Mouse (Mus musculus) embryonic facial prominence, embryonic 11.5 days (tissue): ENCODE data around the gene Csrnp1. TPM values are rescaled to one million over a fixed set of nuclear protein-coding genes. Genes with fewer than 3 reads are reported as not detected.
A peak's percentile ranks its signal among the peaks of the same experiment; 100 is the strongest.

Experiments
- ATAC-seq: fragments of 200-750 bp; cut with Nextera tagmentation; replicated peaks from 2 replicates; pipeline ENCODE4 v1.8.0; 2017; ENCODE audit warnings: low read depth; ENCODE audit not compliant: insufficient number of reproducible peaks, low FRiP score, low TSS enrichment
- DNase-seq: peaks from one replicate; pipeline ENCODE4 v3.0.0-alpha.2; 2015; ENCODE audit warnings: low spot score
- H3K27ac ChIP-seq: fragments of 300-500 bp; sonication (generic); replicated peaks from 2 replicates; pipeline ENCODE4 v1.5.1; 2014; ENCODE audit warnings: mild to moderate bottlenecking, low read depth, low read length, control low read depth
- H3K27me3 ChIP-seq: fragments of 300-500 bp; sonication (generic); 2 replicates; pipeline ENCODE4 v1.6.1; 2014; ENCODE audit warnings: mild to moderate bottlenecking, low read length, moderate library complexity, mixed read lengths; ENCODE audit not compliant: control insufficient read depth, insufficient read depth
- H3K36me3 ChIP-seq: fragments of 300-500 bp; sonication (generic); replicated peaks from 2 replicates; pipeline ENCODE4 v1.6.1; 2014; ENCODE audit warnings: low read depth, mild to moderate bottlenecking, low read length, moderate library complexity, mixed read lengths; ENCODE audit not compliant: control insufficient read depth, insufficient read depth
- H3K4me1 ChIP-seq: fragments of 300-500 bp; sonication (generic); 2 replicates; pipeline ENCODE4 v1.6.1; 2014; ENCODE audit warnings: low read length, mixed read lengths; ENCODE audit not compliant: control insufficient read depth, insufficient read depth
- H3K4me2 ChIP-seq: fragments of 300-500 bp; sonication (generic); 2 replicates; pipeline ENCODE4 v1.6.1; 2014; ENCODE audit warnings: low read depth, mild to moderate bottlenecking, control low read depth, low read length, moderate library complexity
- H3K4me3 ChIP-seq: fragments of 300-500 bp; sonication (generic); 2 replicates; pipeline ENCODE4 v1.5.1; 2014; ENCODE audit warnings: low read depth, low read length, control low read depth
- H3K9ac ChIP-seq: fragments of 300-500 bp; sonication (generic); replicated peaks from 2 replicates; pipeline ENCODE4 v1.6.1; 2014; ENCODE audit warnings: mild to moderate bottlenecking, control low read depth, low read length
- H3K9me3 ChIP-seq: fragments of 300-500 bp; sonication (generic); replicated peaks from 2 replicates; pipeline ENCODE4 v1.6.1; 2016; ENCODE audit warnings: mild to moderate bottlenecking, low read length, inconsistent platforms, mixed read lengths; ENCODE audit not compliant: control insufficient read depth
- WGBS: fragments of 180-500 bp; shearing (Covaris S2); extraction: QIAGEN DNeasy Blood & Tissue Kit; methylation state at CpG from one replicate; pipeline ENCODE4 v1.1.7; 2014; 5-methylcytosine and 5-hydroxymethylcytosine counted together
- polyA plus RNA-seq: library from polyadenylated mRNA; unstranded; fragments of >200 nt; fragmentation: Nextera tagmentation; extraction: Ambion mirVana; gene quantifications from 2 replicates; pipeline ENCODE4 v1.2.1, GENCODE M21; 2014

Csrnp1 gene
- polyA plus RNA-seq, 1 experiment from 2014 or later, result 2.1 TPM

DNA sequence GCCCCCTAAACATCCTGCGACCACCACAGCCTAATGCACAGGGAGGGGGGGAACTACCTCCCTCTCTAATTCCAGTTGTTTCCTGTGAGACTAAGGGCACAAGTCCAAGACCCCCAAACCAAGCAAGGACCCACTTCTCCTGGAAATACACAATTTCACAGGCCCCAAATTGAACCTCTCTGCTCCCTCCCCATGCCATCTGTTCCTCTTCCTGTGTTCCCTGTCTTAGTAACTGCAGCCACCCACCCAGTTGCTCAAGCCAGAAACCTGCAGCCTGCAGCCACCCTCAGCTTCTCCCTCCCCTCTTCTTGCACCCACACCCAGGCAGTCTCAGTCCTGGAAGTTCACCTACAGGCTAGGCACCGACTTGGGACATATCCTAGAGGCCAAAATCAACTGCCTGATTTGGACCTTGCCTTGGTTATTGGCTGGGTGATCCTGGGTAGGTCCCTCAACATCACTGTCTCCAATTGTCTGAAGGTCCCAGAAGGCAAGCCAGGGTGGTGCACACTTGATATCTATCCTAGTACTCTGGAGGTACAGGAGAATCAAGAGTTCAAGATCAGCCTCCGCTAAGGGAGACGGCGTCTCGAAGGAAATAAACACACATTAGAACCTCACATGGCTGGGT lies 5.5 kb downstream of the Csrnp1 start:
- Histone ChIP-seq H3K4me2 (no peak overlapping the region), H3K9me3 (no peaks in the 10 kb centered on the region), H3K4me1 (peaks cover 26% of the 10 kb centered on the region), H3K4me3 (no peak overlapping the region), H3K27ac (0 out of 2 replicates have a peak overlapping the region, but pooled peaks have one; percentile 20), H3K27me3 (no peaks in the 10 kb centered on the region), H3K9ac (no peak overlapping the region), H3K36me3 (no peaks in the 10 kb centered on the region)
- no peak for ATAC-seq
- WGBS, result 83% methylated on average over 6 of the region's 6 CpGs
- no peak for DNase-seq

DNA sequence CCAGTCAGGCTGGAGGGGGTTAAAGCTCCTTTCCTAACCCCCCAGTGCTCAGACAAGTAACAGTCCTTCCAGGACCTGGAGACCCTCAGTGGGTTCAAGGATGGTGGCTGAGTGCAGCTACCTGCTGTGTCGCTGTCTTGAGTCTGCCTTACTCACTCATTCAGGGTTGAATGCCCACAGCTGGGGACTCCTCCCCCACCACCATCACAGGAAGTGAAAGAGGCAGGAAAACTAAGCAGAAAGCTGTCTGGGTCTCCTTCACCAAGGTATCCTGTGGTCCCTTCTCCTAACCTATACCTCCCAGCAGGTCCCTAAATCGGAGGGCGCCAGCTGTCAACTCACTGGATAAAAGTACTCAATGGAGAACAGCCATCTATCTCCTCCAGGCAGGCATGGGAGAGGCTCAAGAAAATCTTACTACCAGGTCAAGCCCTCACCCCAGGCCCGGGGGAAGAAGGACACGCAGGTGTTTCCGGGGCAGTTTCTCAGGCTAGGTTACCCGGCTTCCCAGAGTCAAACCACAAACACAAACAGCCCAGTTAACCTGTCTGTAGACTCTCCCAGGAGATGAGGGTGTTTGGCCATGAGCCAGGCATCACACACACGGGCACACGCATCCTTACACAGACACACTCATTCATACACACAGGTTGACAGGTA lies 6.2 kb downstream of the Csrnp1 start:
- Histone ChIP-seq H3K9ac (no peak overlapping the region), H3K36me3 (no peaks in the 10 kb centered on the region), H3K4me3 (no peak overlapping the region), H3K27ac (0 out of 2 replicates have a peak overlapping the region, but pooled peaks have one; percentile 28), H3K27me3 (no peaks in the 10 kb centered on the region), H3K4me2 (no peak overlapping the region; the same call in 1 of the 2 replicates), H3K4me1 (peaks cover 26% of the 10 kb centered on the region), H3K9me3 (no peaks in the 10 kb centered on the region)
- DNase-seq (no peak), ATAC-seq (no peak)
- 49% methylated on average over 9 of the region's 9 CpGs for WGBS

DNA sequence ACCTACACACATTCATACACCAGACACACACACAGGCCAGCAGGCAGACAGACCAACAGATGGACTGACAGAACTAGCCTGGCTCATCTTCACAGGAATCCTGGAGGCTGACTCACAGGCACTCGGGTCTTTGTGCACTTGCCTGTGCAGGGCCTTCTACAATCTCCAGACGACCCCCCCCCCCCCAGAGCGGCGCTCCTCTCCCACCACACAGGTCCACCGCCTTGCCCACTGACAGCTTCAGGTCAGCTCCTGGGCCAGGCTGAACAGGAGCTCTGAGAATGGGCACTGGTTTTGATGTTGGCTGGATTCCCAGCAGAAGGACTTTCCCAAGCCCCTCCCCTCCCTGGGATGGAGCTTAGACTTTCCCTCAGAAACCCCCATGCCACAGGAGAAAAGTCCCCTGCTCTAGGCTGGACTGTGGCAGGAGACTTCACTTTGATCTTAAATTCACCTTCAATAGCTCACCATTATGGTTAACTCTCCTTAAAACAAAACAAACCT lies 6.8 kb downstream of the Csrnp1 start:
- ATAC-seq, result no peak
- DNase-seq, result no peak
- Histone ChIP-seq H3K27ac (no peak overlapping the region), H3K4me1 (peaks cover 20% of the 10 kb centered on the region), H3K9me3 (no peaks in the 10 kb centered on the region), H3K4me3 (no peak overlapping the region), H3K4me2 (no peak overlapping the region; the same call in 1 of the 2 replicates), H3K27me3 (no peaks in the 10 kb centered on the region), H3K9ac (no peak overlapping the region), H3K36me3 (no peaks in the 10 kb centered on the region; the same call in 1 of the 2 replicates)
- WGBS, result 69% methylated on average over 5 of the region's 5 CpGs

DNA sequence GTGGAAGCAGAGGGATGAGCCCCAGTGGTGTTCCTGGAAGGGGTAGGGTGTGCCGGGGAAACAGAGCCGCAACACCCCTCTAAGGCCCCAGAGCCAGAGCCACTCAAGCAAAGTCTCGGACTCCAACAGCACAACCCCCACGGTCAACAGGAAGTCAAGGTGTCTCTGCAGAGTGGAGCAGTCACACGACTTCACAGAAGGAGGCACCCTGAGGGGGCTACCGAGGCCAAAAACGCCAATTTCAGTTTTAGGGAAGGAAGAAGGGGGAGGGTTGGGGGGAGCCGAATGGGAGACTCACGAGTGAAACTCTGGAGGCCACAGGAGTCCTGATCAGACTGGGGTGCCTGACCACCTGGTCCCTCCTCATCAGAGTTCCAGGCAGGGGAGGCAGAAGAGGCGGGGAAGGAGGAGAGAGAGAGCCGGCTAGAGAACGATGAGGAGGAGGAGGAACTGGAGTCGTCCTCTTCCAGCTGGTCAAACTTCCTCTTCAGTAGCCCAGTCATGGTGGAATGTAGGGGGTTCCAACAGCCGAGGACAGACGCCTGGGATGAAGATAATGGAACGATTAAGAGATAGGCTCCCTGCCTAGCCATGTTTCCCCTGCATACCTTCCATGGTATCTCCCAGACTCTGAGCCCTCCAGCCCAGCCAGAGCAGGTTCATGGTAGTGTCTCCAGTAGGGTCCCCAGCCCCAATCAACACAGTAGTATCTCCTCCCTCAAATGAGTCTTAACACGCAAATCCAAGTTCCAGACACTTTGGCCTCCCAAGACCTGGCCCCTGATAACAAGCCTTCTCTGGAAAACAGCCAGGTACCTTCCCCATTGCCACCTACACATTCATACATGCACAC lies 7.5 kb downstream of the Csrnp1 start:
- H3K4me2 ChIP-seq, result no peak overlapping the region
- ATAC-seq (no peak), DNase-seq (no peak)
- H3K4me3 ChIP-seq, result no peak overlapping the region
- no peaks in the 10 kb centered on the region; the same call in none of the 2 replicates for H3K36me3 ChIP-seq
- H3K4me1 ChIP-seq, result peaks cover 13% of the 10 kb centered on the region
- H3K27me3 ChIP-seq, result no peaks in the 10 kb centered on the region
- H3K9ac ChIP-seq, result no peak overlapping the region
- 37% methylated on average over 17 of the region's 17 CpGs for WGBS
- H3K27ac ChIP-seq, result no peak overlapping the region
- no peaks in the 10 kb centered on the region for H3K9me3 ChIP-seq

DNA sequence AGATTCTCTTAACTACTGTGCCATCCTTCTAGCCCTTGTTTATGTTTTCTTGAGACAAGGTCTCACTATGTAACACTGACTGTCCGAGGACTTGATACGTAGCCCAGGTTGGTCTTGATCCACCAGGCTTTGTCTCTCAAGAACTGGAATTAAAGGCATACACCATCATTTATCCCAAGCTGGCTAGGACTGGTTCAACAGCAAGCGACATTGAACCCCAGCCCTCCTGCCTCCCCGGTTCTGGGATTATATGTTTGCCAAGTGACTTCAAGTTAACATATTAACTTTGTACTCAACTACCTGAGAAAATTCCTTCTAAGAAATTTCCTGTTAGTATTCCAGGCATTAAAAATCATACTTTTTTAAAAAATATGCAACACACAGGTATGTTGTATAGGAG lies 9.2 kb downstream of the Csrnp1 start:
- ATAC-seq (no peak), DNase-seq (no peak)
- H3K4me2 ChIP-seq, result no peak overlapping the region
- no peaks in the 10 kb centered on the region for H3K9me3 ChIP-seq
- no peaks in the 10 kb centered on the region; the same call in none of the 2 replicates for H3K36me3 ChIP-seq
- H3K27ac ChIP-seq, result no peak overlapping the region
- no peaks in the 10 kb centered on the region for H3K27me3 ChIP-seq
- H3K4me3 ChIP-seq, result no peak overlapping the region
- peaks cover 4% of the 10 kb centered on the region; the same call in 1 of the 2 replicates for H3K4me1 ChIP-seq
- H3K9ac ChIP-seq, result no peak overlapping the region
- WGBS, result 97% methylated on average over 4 of the region's 4 CpGs

DNA sequence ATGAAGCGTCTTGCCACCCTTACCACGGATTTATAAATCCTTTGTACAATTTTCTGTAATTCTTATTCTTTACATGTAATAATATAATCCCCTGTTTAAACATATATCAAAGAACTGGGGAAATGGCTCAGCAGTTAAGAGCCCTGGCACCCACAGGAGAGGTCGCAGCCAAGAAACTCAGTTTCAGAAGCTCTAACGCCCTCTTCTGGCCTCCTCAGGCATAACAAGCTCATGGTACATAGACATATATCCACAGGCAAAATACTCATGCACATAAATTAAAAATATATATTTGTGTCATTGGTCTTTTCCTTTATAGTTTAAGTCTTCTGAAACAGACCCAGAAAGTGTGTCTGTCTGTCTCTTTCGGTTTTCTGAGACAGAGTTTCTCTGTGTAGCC lies 9.8 kb downstream of the Csrnp1 start:
- Histone ChIP-seq H3K9me3 (no peaks in the 10 kb centered on the region), H3K4me3 (no peak overlapping the region), H3K4me1 (peaks cover 4% of the 10 kb centered on the region; the same call in 1 of the 2 replicates), H3K27ac (no peak overlapping the region), H3K27me3 (no peaks in the 10 kb centered on the region), H3K36me3 (no peaks in the 10 kb centered on the region; the same call in none of the 2 replicates), H3K4me2 (no peak overlapping the region), H3K9ac (no peak overlapping the region)
- ATAC-seq, result no peak
- 84% methylated on average over 5 of the region's 5 CpGs for WGBS
- no peak for DNase-seq

DNA sequence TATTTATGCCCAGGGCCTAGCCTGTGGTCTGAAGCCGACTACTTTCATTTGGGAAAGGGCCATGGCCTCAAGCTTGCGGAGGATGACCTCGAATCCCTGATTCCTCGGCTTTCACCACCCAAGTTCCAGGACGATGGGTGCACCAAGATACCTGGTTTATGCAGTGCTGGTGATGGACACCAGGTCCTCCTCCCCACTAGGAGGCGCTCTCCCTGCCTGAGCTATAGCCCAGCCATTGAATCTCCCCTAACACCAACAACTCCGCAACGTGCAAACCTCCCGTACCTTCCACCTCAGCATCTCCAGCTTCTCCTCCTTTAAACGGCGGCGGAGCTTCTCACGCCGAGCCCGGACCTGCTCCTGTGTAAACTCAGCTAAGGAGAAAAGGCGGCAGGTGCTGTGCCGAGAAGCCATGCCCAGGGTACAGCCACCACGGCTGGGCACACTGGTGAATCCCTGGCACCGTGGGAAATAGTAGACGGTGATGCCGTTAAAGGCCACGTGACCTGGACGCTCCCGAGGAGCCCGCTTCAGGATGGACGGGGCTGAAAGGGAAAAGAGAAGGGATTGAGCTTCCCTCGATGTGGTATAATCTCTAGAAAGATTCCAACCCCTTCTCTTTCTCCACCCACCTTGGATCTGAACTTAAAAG lies 10.5 kb downstream of the Csrnp1 start:
- H3K4me3 ChIP-seq, result no peak overlapping the region
- H3K4me1 ChIP-seq, result peaks cover 4% of the 10 kb centered on the region; the same call in 1 of the 2 replicates
- H3K36me3 ChIP-seq, result no peaks in the 10 kb centered on the region; the same call in none of the 2 replicates
- H3K4me2 ChIP-seq, result no peak overlapping the region
- 92% methylated on average over 27 of the region's 27 CpGs for WGBS
- H3K9ac ChIP-seq, result no peak overlapping the region
- DNase-seq (no peak), ATAC-seq (no peak)
- no peak overlapping the region for H3K27ac ChIP-seq
- no peaks in the 10 kb centered on the region for H3K9me3 ChIP-seq
- H3K27me3 ChIP-seq, result no peaks in the 10 kb centered on the region
